9 mouse cellular contexts compared by ENCODE assay signal in the genomic region with DNA sequence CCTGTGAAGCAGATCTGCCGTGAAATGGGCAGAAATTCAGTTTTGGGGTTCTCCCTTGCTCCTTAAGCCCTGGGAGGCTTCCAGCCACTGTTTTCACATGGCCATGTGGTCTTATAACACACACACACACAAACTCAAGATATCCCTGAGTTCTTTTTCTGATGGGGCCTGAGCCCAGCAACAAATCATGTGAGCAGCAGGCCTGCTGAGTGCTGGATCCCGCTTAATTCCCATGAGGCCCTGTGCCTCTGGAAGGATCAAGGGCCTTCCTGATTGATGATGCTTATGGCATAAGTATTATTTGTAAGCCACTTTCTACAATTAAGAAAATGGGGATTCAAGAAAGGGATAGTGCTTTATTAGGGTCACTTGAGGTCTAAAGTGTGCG. TPM values are rescaled to one million over a fixed set of nuclear protein-coding genes. Genes with fewer than 3 reads are reported as not detected.
A peak's percentile ranks its signal among the peaks of the same experiment; 100 is the strongest.
DNase-seq lines count a peak whose midpoint lies in the region; ATAC-seq and TF ChIP-seq lines count a peak whose summit lies in the region.
"Had no signal": no experiment of that assay in that cellular context is flagged by ENCODE, and none has a peak within 500 bp of the region (broad histone marks: within the 10 kb centered on the region; RNA-seq: fewer than 3 reads in every experiment).

No protein-coding gene starts in this region.

- H3K9me3 ChIP-seq in hindbrain, embryonic 12.5 days (replicated peaks), result no peaks in the 10 kb centered on the region
- no peaks in the 10 kb centered on the region for H3K9me3 ChIP-seq in midbrain, embryonic 12.5 days

- H3K36me3 ChIP-seq in hindbrain, embryonic 12.5 days, result no peaks in the 10 kb centered on the region
- no peaks in the 10 kb centered on the region for H3K36me3 ChIP-seq in midbrain, embryonic 12.5 days

- 83% methylated on average over 3 of the region's 3 CpGs for WGBS in hindbrain, embryonic 12.5 days
- WGBS in midbrain, embryonic 12.5 days, result 87% methylated on average over 3 of the region's 3 CpGs

- no peak for DNase-seq in gastrocnemius, adult 2 months
- no peak for DNase-seq in gastrocnemius, postnatal 36 days
- DNase-seq in MN1 (ENCODE audit: low spot score), result peak; percentile 38
- no peak for DNase-seq in adrenal gland, postnatal 10 days
- no peak for DNase-seq in lung, postnatal 36 days
- DNase-seq in embryo, embryonic 10 days (ENCODE audit: low spot score), result no peak
- DNase-seq: cerebellum, postnatal 36 days had no signal

- ATAC-seq in hindbrain, embryonic 12.5 days (ENCODE audit: low FRiP score), result no peak
- ATAC-seq in midbrain, embryonic 12.5 days (ENCODE audit: low FRiP score, low read depth), result no peak

- 0 out of 2 replicates have a peak overlapping the region, but pooled peaks have one; percentile 41 for H3K9ac ChIP-seq in hindbrain, embryonic 12.5 days
- H3K9ac ChIP-seq in midbrain, embryonic 12.5 days (replicated peaks), result no peak overlapping the region

- intact Hi-C loops in gastrocnemius, adult 2 months (cut with DNase I), result loop anchor here (10.0 kb wide), 1 partner anchor 740 kb away; no protein-coding TSS in a partner anchor
- intact Hi-C loops in gastrocnemius, postnatal 36 days (cut with DNase I), result no loop called here

- no peaks in the 10 kb centered on the region for H3K27me3 ChIP-seq in hindbrain, embryonic 12.5 days
- no peaks in the 10 kb centered on the region for H3K27me3 ChIP-seq in midbrain, embryonic 12.5 days

- H3K4me1 ChIP-seq in hindbrain, embryonic 12.5 days, result peaks cover 49% of the 10 kb centered on the region
- H3K4me1 ChIP-seq in midbrain, embryonic 12.5 days, result peaks cover 58% of the 10 kb centered on the region

- H3K4me2 ChIP-seq in hindbrain, embryonic 12.5 days (replicated peaks), result peak overlapping the region; percentile 88
- peak overlapping the region; percentile 89 for H3K4me2 ChIP-seq in midbrain, embryonic 12.5 days (replicated peaks)

- peak overlapping the region; percentile 83 for H3K27ac ChIP-seq in gastrocnemius, adult 2 months
- peak overlapping the region; percentile 71 for H3K27ac ChIP-seq in hindbrain, embryonic 12.5 days
- peak overlapping the region; percentile 99; the same call in 1 of the 2 replicates for H3K27ac ChIP-seq in midbrain, embryonic 12.5 days (replicated peaks)

- peak overlapping the region; percentile 48 for H3K4me3 ChIP-seq in gastrocnemius, adult 2 months
- no peak overlapping the region for H3K4me3 ChIP-seq in hindbrain, embryonic 12.5 days
- H3K4me3 ChIP-seq in midbrain, embryonic 12.5 days, result peak overlapping the region; percentile 93; the same call in 1 of the 2 replicates

- TF ChIP-seq CTCF in gastrocnemius, adult 2 months (IDR thresholded peaks at IDR 0.05), result no peak

RNA-seq across cellular contexts. Expression of gene Mvb12b, which starts 2.5 kb away (rescaled TPM):
- total RNA-seq in gastrocnemius, adult 2 months (2021), result 10 to 100 TPM; 28.4 to 30.4 TPM
- 10 to 100 TPM; 25.2 to 27.4 TPM for total RNA-seq in gastrocnemius, postnatal 36 days (2021)
- polyA plus RNA-seq in hindbrain, embryonic 12.5 days (2016; fragmentation: Nextera tagmentation; extraction: Ambion mirVana), result 58.9 and 61.5 TPM in 2 replicates
- polyA plus RNA-seq in midbrain, embryonic 12.5 days (2016; fragmentation: Nextera tagmentation; extraction: Ambion mirVana), result 55.6 and 58.3 TPM in 2 replicates
- total RNA-seq in adrenal gland, postnatal 10 days (2021), result 10 to 100 TPM; 17.4 to 23.0 TPM
